ENCODE assay signal across 8 mouse cellular contexts in the genomic region with DNA sequence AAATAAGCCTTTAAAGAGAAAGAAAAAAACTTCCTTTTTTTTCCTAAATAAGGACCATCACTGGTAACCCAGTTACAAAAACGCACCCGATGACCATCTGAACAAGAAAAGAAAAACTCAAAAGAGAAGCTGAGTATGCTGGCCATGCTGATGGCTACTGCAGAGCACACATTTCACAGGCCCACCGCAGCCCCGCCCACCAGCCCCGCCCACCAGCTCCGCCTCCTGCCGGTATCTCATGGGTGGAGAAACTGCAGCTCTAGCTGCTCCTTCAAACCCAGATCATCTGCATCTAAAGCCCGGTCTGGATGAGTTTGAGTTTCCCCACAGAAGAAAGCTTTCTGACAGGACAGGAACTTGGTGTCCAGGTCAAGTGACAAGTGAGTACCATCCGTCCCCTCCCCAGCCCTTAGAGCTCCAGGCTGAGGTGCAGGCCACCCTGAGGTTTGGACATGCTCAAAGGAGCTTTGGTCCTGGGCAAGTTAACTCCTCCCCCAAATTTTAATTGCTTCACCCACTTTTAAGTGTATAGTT. TPM values are rescaled to one million over a fixed set of nuclear protein-coding genes. Genes with fewer than 3 reads are reported as not detected.
DNase-seq lines count a peak whose midpoint lies in the region; ATAC-seq and TF ChIP-seq lines count a peak whose summit lies in the region.

No protein-coding gene starts in this region.

- DNase-seq in heart, postnatal 36 days: no peak
- DNase-seq in lung, postnatal 10 days: peak; percentile 40
- DNase-seq in lung, adult 18-20 months: no peak
- DNase-seq in liver, embryonic 11.5 days (ENCODE audit: low spot score): peak; percentile 57
- no peak for DNase-seq in ovary, adult 18-20 months (ENCODE audit: low spot score)
- no peak for DNase-seq in right cerebral cortex, postnatal 25 days

- WGBS in heart, embryonic 13.5 days: 28% methylated on average over 9 of the region's 9 CpGs
- 23% methylated on average over 9 of the region's 9 CpGs for WGBS in liver, embryonic 11.5 days

- no peak for ATAC-seq in heart, embryonic 13.5 days (ENCODE audit: extremely low read depth, insufficient number of reproducible peaks, low FRiP score, low TSS enrichment)
- no peak for ATAC-seq in liver, embryonic 11.5 days (replicated peaks; ENCODE audit: low FRiP score)

- peak overlapping the region; percentile 76 for H3K27ac ChIP-seq in heart, embryonic 13.5 days (replicated peaks)
- H3K27ac ChIP-seq in bone marrow macrophage, adult 2 months (ENCODE audit: insufficient read depth, low read depth, low read length): peak overlapping the region; percentile 88
- H3K27ac ChIP-seq in liver, embryonic 11.5 days (ENCODE audit: low read depth, low read length): no peak overlapping the region

- intact Hi-C loops in heart, postnatal 36 days (cut with DNase I): no loop called here

- peaks cover 52% of the 10 kb centered on the region for H3K4me1 ChIP-seq in heart, embryonic 13.5 days
- peaks cover 33% of the 10 kb centered on the region for H3K4me1 ChIP-seq in bone marrow macrophage, adult 2 months (ENCODE audit: control insufficient read depth, insufficient read depth, low read length)
- peaks cover 10% of the 10 kb centered on the region for H3K4me1 ChIP-seq in liver, embryonic 11.5 days (replicated peaks; ENCODE audit: control insufficient read depth, insufficient read depth, low read length)

- no peaks in the 10 kb centered on the region for H3K27me3 ChIP-seq in heart, embryonic 13.5 days (replicated peaks)
- no peaks in the 10 kb centered on the region for H3K27me3 ChIP-seq in liver, embryonic 11.5 days (replicated peaks; ENCODE audit: control insufficient read depth, insufficient read depth, low read length)

- no peak for TF ChIP-seq POLR2A in bone marrow macrophage, adult 2 months (IDR thresholded peaks at IDR 0.05; ENCODE audit: borderline replicate concordance, low read depth, low read length)

- TF ChIP-seq CTCF in bone marrow macrophage, adult 2 months (IDR thresholded peaks at IDR 0.05; ENCODE audit: low read depth, low read length): no peak

- H3K9me3 ChIP-seq in heart, embryonic 13.5 days: peaks cover 5% of the 10 kb centered on the region; the same call in 1 of the 2 replicates
- no peaks in the 10 kb centered on the region for H3K9me3 ChIP-seq in liver, embryonic 11.5 days (ENCODE audit: control insufficient read depth, low read length)

- H3K4me2 ChIP-seq in heart, embryonic 13.5 days: 0 out of 2 replicates have a peak overlapping the region, but pooled peaks have one; percentile 44
- no peak overlapping the region for H3K4me2 ChIP-seq in liver, embryonic 11.5 days

- H3K9ac ChIP-seq in heart, embryonic 13.5 days: peak overlapping the region; percentile 6; the same call in 1 of the 2 replicates
- no peak overlapping the region for H3K9ac ChIP-seq in liver, embryonic 11.5 days (ENCODE audit: low read depth, low read length)

- no peak overlapping the region for H3K4me3 ChIP-seq in heart, embryonic 13.5 days
- H3K4me3 ChIP-seq in bone marrow macrophage, adult 2 months (ENCODE audit: insufficient read depth, low read length): peak overlapping the region; percentile 51
- no peak overlapping the region for H3K4me3 ChIP-seq in liver, embryonic 11.5 days (ENCODE audit: low read depth, low read length)

- H3K36me3 ChIP-seq in heart, embryonic 13.5 days: no peaks in the 10 kb centered on the region
- no peaks in the 10 kb centered on the region for H3K36me3 ChIP-seq in liver, embryonic 11.5 days (ENCODE audit: control insufficient read depth, insufficient read depth, low read length)

RNA-seq across cellular contexts. Expression of a gene that starts 16.2 kb away (rescaled TPM):
- 26.1 and 29.3 TPM in 2 replicates for polyA plus RNA-seq in heart, embryonic 13.5 days (2015; fragmentation: Nextera tagmentation; extraction: Ambion mirVana)
- total RNA-seq in heart, postnatal 36 days (2021): 10 to 100 TPM; 37.3 to 52.7 TPM
- polyA plus RNA-seq in bone marrow macrophage, adult 2 months (2012; ENCODE audit: insufficient read depth, insufficient read length, missing spikeins): 13.9 and 22.5 TPM in 2 replicates
- 11.7 and 14.2 TPM in 2 replicates for polyA plus RNA-seq in liver, embryonic 11.5 days (2014; fragmentation: Nextera tagmentation; extraction: Ambion mirVana)

Comparison
In these comparisons a context has a peak if more than half of its experiments do, and no peak if none do; other contexts are left out.
1. DNase-seq: peak in lung, postnatal 10 days (single experiment) and liver, embryonic 11.5 days (single experiment); none in heart, postnatal 36 days (0 of 2), lung, adult 18-20 months (0 of 2), ovary, adult 18-20 months (single experiment) and right cerebral cortex, postnatal 25 days (single experiment).